Mouse (Mus musculus) neural tube, embryonic 12.5 days (tissue): Measurements from ENCODE around the gene Tldc1. TPM values are rescaled to one million over a fixed set of nuclear protein-coding genes. Genes with fewer than 3 reads are reported as not detected.

Experiments used
- ATAC-seq: fragments of 200-750 bp; cut with Nextera tagmentation; 2 replicates; pipeline ENCODE4 v1.8.0; 2017; ENCODE audit warnings: low read depth, mild to moderate bottlenecking, moderate TSS enrichment, moderate library complexity; ENCODE audit not compliant: low FRiP score
- H3K27ac ChIP-seq: fragments of 300-500 bp; sonication (generic); 2 replicates; pipeline ENCODE4 v1.5.1; 2016
- H3K27me3 ChIP-seq: fragments of 300-500 bp; sonication (generic); replicated peaks from 2 replicates; pipeline ENCODE4 v1.6.1; 2016; ENCODE audit warnings: mild to moderate bottlenecking
- H3K36me3 ChIP-seq: fragments of 300-500 bp; sonication (generic); 2 replicates; pipeline ENCODE4 v1.6.1; 2016; ENCODE audit warnings: mild to moderate bottlenecking
- H3K4me1 ChIP-seq: fragments of 300-500 bp; sonication (generic); 2 replicates; pipeline ENCODE4 v1.6.1; 2016
- H3K4me2 ChIP-seq: fragments of 300-500 bp; sonication (generic); replicated peaks from 2 replicates; pipeline ENCODE4 v1.6.1; 2016; ENCODE audit warnings: mild to moderate bottlenecking
- H3K4me3 ChIP-seq: fragments of 300-500 bp; sonication (generic); 2 replicates; pipeline ENCODE4 v1.5.1; 2016
- H3K9ac ChIP-seq: fragments of 300-500 bp; sonication (generic); 2 replicates; pipeline ENCODE4 v1.6.1; 2016; ENCODE audit warnings: mild to moderate bottlenecking
- H3K9me3 ChIP-seq: fragments of 300-500 bp; sonication (generic); 2 replicates; pipeline ENCODE4 v1.6.1; 2016; ENCODE audit warnings: mild to moderate bottlenecking
- WGBS: fragments of 180-500 bp; shearing (Covaris S2); methylation state at CpG from one replicate; pipeline ENCODE4 v1.1.7; 2016; 5-methylcytosine and 5-hydroxymethylcytosine counted together
- polyA plus RNA-seq: library from polyadenylated mRNA; unstranded; fragments of >200 nt; fragmentation: Nextera tagmentation; extraction: Ambion mirVana; gene quantifications from 2 replicates; pipeline ENCODE4 v1.2.1, GENCODE M21; 2016

Gene Tldc1
- polyA plus RNA-seq, 1 experiment from 2014 or later: 11.6 TPM

DNA sequence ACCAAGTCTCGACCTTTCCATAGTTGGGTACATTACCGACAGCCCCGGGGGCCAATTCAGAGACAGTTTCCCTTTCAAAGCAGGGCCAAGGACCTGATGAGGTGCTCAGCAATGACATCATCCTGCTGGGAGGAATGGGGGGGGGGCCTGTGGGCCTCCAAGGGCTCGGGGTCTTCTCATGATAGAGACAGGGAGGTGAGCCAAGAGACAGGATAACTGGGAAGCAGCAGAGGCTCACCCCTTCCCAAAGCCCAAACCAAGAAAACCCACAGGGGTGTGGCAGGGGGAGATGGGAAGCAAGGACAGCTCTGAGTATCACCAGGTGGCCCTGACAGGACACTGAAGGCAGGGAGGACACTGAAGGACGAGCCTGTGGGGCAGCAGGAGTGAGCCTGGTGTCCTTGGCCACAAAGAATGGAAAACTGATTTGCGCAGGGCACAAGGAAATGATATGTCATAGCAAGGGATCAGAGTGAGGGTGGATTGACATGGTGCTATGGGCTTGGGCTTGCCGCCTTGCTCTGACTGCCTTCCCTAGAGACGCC is 49.8 kb downstream of the Tldc1 start:
- no peaks in the 10 kb centered on the region for H3K4me1 ChIP-seq
- no peak overlapping the region for H3K9ac ChIP-seq
- H3K27ac ChIP-seq: no peak overlapping the region
- no peaks in the 10 kb centered on the region for H3K27me3 ChIP-seq
- no peak for ATAC-seq
- no peak overlapping the region for H3K4me2 ChIP-seq
- 86% methylated on average over 8 of the region's 8 CpGs for WGBS
- no peaks in the 10 kb centered on the region for H3K9me3 ChIP-seq
- no peaks in the 10 kb centered on the region for H3K36me3 ChIP-seq
- no peak overlapping the region for H3K4me3 ChIP-seq

DNA sequence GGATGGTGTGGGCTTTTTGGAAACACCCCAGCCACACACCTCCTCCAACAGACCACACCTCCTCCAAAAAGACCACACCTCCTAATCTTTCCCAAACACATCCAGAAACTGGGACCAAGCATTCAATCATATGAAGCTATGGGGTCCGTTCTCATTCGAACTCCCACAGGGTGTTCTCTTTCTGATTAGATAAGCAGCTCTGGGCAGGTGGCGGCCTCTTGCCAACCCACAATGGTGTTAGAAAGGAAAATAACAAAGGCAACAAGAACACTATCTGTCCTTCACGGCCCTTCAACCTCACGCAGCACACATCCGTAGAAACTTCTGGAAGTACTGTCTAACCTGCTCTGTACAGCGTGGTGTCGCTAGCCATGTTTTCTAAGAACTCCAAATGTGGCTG is 51.1 kb downstream of the Tldc1 start:
- no peak overlapping the region for H3K27ac ChIP-seq

DNA sequence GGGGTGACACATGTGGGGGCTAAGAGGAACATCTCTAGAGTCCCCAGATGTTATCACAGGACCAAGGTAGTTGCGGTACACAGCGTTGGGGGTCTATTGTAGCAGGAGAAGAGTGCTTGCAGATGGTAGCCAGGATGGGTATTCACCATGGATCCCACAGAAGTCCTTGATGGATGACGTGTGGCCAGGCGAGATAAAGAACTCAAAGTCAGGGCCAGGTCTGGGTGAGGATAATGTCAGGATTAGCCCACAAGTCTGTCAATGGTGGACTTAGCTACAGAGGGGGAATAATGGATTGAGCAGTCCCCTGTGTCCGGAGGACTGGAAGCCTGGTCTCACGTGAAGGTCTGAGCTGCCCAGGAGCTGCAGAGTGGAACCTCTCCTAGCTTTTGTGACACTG is 53.6 kb downstream of the Tldc1 start:
- Histone ChIP-seq H3K4me1 (no peaks in the 10 kb centered on the region), H3K9ac (no peak overlapping the region), H3K4me3 (no peak overlapping the region), H3K9me3 (no peaks in the 10 kb centered on the region), H3K27me3 (no peaks in the 10 kb centered on the region), H3K36me3 (no peaks in the 10 kb centered on the region), H3K4me2 (no peak overlapping the region), H3K27ac (no peak overlapping the region)
- no peak for ATAC-seq
- WGBS: 84% methylated on average over 6 of the region's 6 CpGs

More for the DNA sequence above, 51.1 kb downstream of the Tldc1 start:
- Histone ChIP-seq H3K9me3 (no peaks in the 10 kb centered on the region), H3K36me3 (no peaks in the 10 kb centered on the region), H3K4me3 (no peak overlapping the region), H3K9ac (no peak overlapping the region), H3K4me2 (no peak overlapping the region), H3K27me3 (no peaks in the 10 kb centered on the region), H3K4me1 (no peaks in the 10 kb centered on the region)
- 93% methylated on average over 8 of the region's 8 CpGs for WGBS
- no peak for ATAC-seq

DNA sequence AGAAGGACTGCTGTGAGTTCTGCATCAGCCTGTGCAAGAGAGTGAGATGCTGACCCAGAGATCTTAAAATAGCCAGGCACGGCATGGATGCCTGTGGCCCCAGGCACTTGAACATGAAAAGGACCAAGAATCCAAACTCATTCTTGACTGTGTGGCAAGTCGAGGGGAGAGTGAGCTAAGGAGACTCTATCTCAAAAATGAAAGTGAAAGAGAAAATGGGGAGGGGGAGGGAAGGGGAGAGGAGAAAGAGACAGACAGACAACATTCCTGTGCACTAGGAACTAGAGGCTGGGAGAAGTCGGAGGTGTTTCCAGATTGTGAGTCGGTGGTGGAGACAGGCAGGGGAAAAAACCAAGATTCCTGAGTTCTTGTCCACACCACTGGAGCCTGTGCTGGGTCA is 54.5 kb downstream of the Tldc1 start:
- WGBS: 65% methylated on average over 4 of the region's 4 CpGs
- no peaks in the 10 kb centered on the region for H3K27me3 ChIP-seq
- no peak overlapping the region for H3K27ac ChIP-seq
- no peak overlapping the region for H3K9ac ChIP-seq
- no peak overlapping the region for H3K4me3 ChIP-seq
- no peak for ATAC-seq
- H3K36me3 ChIP-seq: no peaks in the 10 kb centered on the region
- no peak overlapping the region for H3K4me2 ChIP-seq
- no peaks in the 10 kb centered on the region for H3K9me3 ChIP-seq
- no peaks in the 10 kb centered on the region for H3K4me1 ChIP-seq

DNA sequence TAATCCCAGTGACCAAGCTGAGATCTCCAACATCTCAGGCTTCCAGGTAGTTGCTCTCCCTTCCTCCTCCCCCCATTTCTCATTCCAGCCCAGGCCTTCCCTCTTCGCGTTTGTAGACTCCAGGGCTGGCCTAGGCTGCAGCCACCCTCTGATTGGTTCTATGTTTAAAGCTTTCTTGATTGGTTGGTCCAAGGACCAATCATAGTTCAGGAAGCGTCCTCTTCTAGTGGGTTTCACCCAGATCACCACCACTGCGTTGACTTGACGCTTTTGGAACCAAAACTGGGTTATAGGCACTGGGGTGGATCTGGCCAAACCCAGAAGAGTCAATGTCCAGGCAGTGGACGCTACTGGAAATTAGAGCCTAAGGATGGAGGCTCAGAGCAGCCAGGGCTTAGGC is 55.9 kb downstream of the Tldc1 start:
- Histone ChIP-seq H3K9ac (no peak overlapping the region), H3K4me1 (no peaks in the 10 kb centered on the region), H3K36me3 (no peaks in the 10 kb centered on the region), H3K4me3 (no peak overlapping the region), H3K27ac (no peak overlapping the region), H3K4me2 (no peak overlapping the region), H3K9me3 (no peaks in the 10 kb centered on the region), H3K27me3 (no peaks in the 10 kb centered on the region)
- WGBS: 47% methylated on average over 6 of the region's 6 CpGs
- no peak for ATAC-seq

- ATAC-seq: no peak
- no peaks in the 10 kb centered on the region for H3K36me3 ChIP-seq
Measured at GRCm38 (mm10) chr8:119719011-119719501, 59.2 kb downstream of the Tldc1 start.

GRCm38 (mm10) chr8:119717765-119718164 is 60.5 kb downstream of the Tldc1 start:
- no peaks in the 10 kb centered on the region for H3K36me3 ChIP-seq
- no peak overlapping the region for H3K27ac ChIP-seq
- no peak overlapping the region for H3K9ac ChIP-seq
- 0 out of 2 replicates have a peak, but pooled peaks cover 3% of the 10 kb centered on the region for H3K4me1 ChIP-seq
- H3K9me3 ChIP-seq: no peaks in the 10 kb centered on the region
- no peak overlapping the region for H3K4me2 ChIP-seq
- WGBS: 60% methylated on average over 9 of the region's 9 CpGs
- no peak for ATAC-seq
- H3K27me3 ChIP-seq: no peaks in the 10 kb centered on the region
- no peak overlapping the region for H3K4me3 ChIP-seq

More at GRCm38 (mm10) chr8:119719011-119719501, 59.2 kb downstream of the Tldc1 start:
- H3K27ac ChIP-seq: no peak overlapping the region
- no peaks in the 10 kb centered on the region for H3K4me1 ChIP-seq
- H3K27me3 ChIP-seq: no peaks in the 10 kb centered on the region
- WGBS: 64% methylated on average over 12 of the region's 12 CpGs
- no peak overlapping the region for H3K4me2 ChIP-seq
- no peak overlapping the region for H3K9ac ChIP-seq
- no peaks in the 10 kb centered on the region for H3K9me3 ChIP-seq
- no peak overlapping the region for H3K4me3 ChIP-seq

GRCm38 (mm10) chr8:119716730-119717299 is 61.4 kb downstream of the Tldc1 start:
- Histone ChIP-seq H3K4me2 (no peak overlapping the region), H3K4me1 (0 out of 2 replicates have a peak, but pooled peaks cover 3% of the 10 kb centered on the region), H3K4me3 (no peak overlapping the region), H3K27me3 (no peaks in the 10 kb centered on the region), H3K9ac (no peak overlapping the region), H3K36me3 (no peaks in the 10 kb centered on the region), H3K27ac (no peak overlapping the region), H3K9me3 (no peaks in the 10 kb centered on the region)
- ATAC-seq: no peak

DNA sequence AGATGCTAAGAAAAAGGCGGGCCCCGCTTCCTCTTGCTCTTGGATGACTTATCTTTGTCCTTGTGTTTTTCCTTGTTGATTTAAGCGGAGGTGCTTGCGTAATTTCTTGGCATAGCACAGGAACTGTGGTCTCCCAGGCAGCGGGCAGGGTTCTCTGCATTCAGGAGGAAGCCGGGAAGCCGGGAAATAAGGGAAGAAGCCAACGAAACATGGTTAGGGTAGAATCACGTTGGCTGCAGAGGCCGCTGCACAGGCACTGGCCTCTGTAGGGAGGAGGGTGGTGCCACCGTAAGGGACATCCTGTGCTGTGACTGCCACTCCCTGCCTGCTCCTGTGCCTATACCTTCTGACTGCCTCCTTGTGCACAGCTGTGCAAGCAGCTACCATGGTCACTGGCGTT is 63.0 kb downstream of the Tldc1 start:
- no peaks in the 10 kb centered on the region for H3K27me3 ChIP-seq
- no peak overlapping the region for H3K27ac ChIP-seq
- H3K4me1 ChIP-seq: 0 out of 2 replicates have a peak, but pooled peaks cover 3% of the 10 kb centered on the region
- H3K36me3 ChIP-seq: no peaks in the 10 kb centered on the region
- no peak for ATAC-seq
- H3K4me3 ChIP-seq: no peak overlapping the region
- H3K9ac ChIP-seq: no peak overlapping the region
- no peak overlapping the region for H3K4me2 ChIP-seq
- H3K9me3 ChIP-seq: no peaks in the 10 kb centered on the region
- 79% methylated on average over 12 of the region's 12 CpGs for WGBS

GRCm38 (mm10) chr8:119713421-119713820 is 64.8 kb downstream of the Tldc1 start:
- no peak overlapping the region for H3K9ac ChIP-seq
- 82% methylated on average over 5 of the region's 5 CpGs for WGBS
- no peak for ATAC-seq

DNA sequence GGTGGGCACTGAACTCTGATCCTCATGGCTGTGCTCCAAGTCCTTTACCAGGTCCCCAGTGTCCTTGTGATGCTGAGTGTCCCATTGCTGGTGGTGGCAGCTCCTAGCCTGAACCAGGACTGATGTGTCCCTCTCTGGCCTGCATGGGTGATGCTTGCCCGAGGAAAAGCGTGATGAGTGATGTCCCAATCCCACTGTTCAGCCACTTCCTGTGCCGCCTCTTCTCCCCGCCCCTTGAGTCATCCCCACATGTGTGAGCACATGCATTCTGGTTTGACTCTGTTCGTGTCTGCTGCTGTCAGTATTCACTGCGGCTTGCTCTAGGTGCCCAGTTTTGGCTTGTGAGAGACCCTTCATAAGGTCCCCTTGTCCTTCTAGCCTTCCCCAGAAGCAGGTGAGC is 66.0 kb downstream of the Tldc1 start:
- H3K27ac ChIP-seq: no peak overlapping the region
- H3K4me3 ChIP-seq: no peak overlapping the region
- ATAC-seq: no peak
- no peak overlapping the region for H3K4me2 ChIP-seq
- no peaks in the 10 kb centered on the region for H3K9me3 ChIP-seq
- H3K9ac ChIP-seq: no peak overlapping the region
- H3K4me1 ChIP-seq: peaks cover 9% of the 10 kb centered on the region
- WGBS: 77% methylated on average over 6 of the region's 6 CpGs
- no peaks in the 10 kb centered on the region for H3K27me3 ChIP-seq
- no peaks in the 10 kb centered on the region for H3K36me3 ChIP-seq

More at GRCm38 (mm10) chr8:119713421-119713820, 64.8 kb downstream of the Tldc1 start:
- no peak overlapping the region for H3K4me3 ChIP-seq
- no peak overlapping the region for H3K4me2 ChIP-seq
- H3K36me3 ChIP-seq: no peaks in the 10 kb centered on the region
- H3K4me1 ChIP-seq: peaks cover 9% of the 10 kb centered on the region
- H3K27ac ChIP-seq: no peak overlapping the region
- H3K9me3 ChIP-seq: no peaks in the 10 kb centered on the region
- no peaks in the 10 kb centered on the region for H3K27me3 ChIP-seq
